Mouse (Mus musculus) ZHBTc4 (cell line): ENCODE measurements at regions not wholly inside any gene's neighbourhood (a gene's known extent, or its start where the extent isn't known, plus 50 kb on each side); places are given as distances from the start of the nearest gene placed in this dataset.
A peak's percentile ranks its signal among the peaks of the same experiment; 100 is the strongest.

Experiments
- DNase-seq: peaks from one replicate; pipeline ENCODE4 v3.0.0-alpha.2; 2011; ENCODE audit warnings: low read depth, low spot score

- DNase-seq = peak; percentile 96
Observed at GRCm38 (mm10) chr17:10079853-10080650, 239.6 kb downstream of the Qk start.

- peak; percentile 95 for DNase-seq
Observed at GRCm38 (mm10) chr17:10078536-10079319, 240.9 kb downstream of the Qk start.

- no peak for DNase-seq
Observed at GRCm38 (mm10) chr17:10073301-10073700, 246.4 kb downstream of the Qk start.

- no peak for DNase-seq
Observed at GRCm38 (mm10) chr17:10069251-10069650, 250.4 kb downstream of the Qk start.

- DNase-seq = no peak
Observed at GRCm38 (mm10) chr17:10065131-10065530, 254.5 kb downstream of the Qk start.

GRCm38 (mm10) chr17:10062546-10063100 lies 257.0 kb downstream of the Qk start:
- no peak for DNase-seq

- no peak for DNase-seq
Observed at GRCm38 (mm10) chr17:10057736-10058135, 261.9 kb downstream of the Qk start.

GRCm38 (mm10) chr17:10056096-10056495 lies 263.6 kb downstream of the Qk start:
- DNase-seq = no peak

- no peak for DNase-seq
Observed at GRCm38 (mm10) chr17:10054375-10054774, 265.3 kb downstream of the Qk start.

- DNase-seq = no peak
Observed at GRCm38 (mm10) chr17:10044336-10044735, 275.3 kb downstream of the Qk start.

- no peak for DNase-seq
Observed at GRCm38 (mm10) chr17:10042042-10042652, 277.5 kb downstream of the Qk start.

- no peak for DNase-seq
Observed at GRCm38 (mm10) chr17:10040951-10041359, 278.7 kb downstream of the Qk start.

GRCm38 (mm10) chr17:10040375-10040774 lies 279.3 kb downstream of the Qk start:
- no peak for DNase-seq

- DNase-seq = peak; percentile 23
Observed at GRCm38 (mm10) chr17:10037799-10038445, 281.7 kb downstream of the Qk start.

- DNase-seq = no peak
Observed at GRCm38 (mm10) chr17:10033510-10033909, 286.1 kb downstream of the Qk start.

- no peak for DNase-seq
Observed at GRCm38 (mm10) chr17:10031033-10031432, 288.6 kb downstream of the Qk start.

- DNase-seq = no peak
Observed at GRCm38 (mm10) chr17:10026770-10027169, 292.9 kb downstream of the Qk start.

GRCm38 (mm10) chr17:10025212-10025611 lies 294.4 kb downstream of the Qk start:
- DNase-seq = no peak

- DNase-seq = no peak
Observed at GRCm38 (mm10) chr17:10024323-10024722, 295.3 kb downstream of the Qk start.

- DNase-seq = no peak
Observed at GRCm38 (mm10) chr17:10012161-10012560, 307.5 kb downstream of the Qk start.

GRCm38 (mm10) chr17:10011728-10012127 lies 307.9 kb downstream of the Qk start:
- DNase-seq = no peak
